Mouse (Mus musculus): ENCODE measurements around the gene Gpr1. TPM values are rescaled to one million over a fixed set of nuclear protein-coding genes. Genes with fewer than 3 reads are reported as not detected.
"Not testable (repeated sequence)": the region's sequence is repeated elsewhere in the genome, so short reads cannot be mapped to it uniquely, and the experiment has no call there.

The Gpr1 gene
- polyA plus RNA-seq, 1 experiment from 2014 or later: 0.35 TPM

DNA sequence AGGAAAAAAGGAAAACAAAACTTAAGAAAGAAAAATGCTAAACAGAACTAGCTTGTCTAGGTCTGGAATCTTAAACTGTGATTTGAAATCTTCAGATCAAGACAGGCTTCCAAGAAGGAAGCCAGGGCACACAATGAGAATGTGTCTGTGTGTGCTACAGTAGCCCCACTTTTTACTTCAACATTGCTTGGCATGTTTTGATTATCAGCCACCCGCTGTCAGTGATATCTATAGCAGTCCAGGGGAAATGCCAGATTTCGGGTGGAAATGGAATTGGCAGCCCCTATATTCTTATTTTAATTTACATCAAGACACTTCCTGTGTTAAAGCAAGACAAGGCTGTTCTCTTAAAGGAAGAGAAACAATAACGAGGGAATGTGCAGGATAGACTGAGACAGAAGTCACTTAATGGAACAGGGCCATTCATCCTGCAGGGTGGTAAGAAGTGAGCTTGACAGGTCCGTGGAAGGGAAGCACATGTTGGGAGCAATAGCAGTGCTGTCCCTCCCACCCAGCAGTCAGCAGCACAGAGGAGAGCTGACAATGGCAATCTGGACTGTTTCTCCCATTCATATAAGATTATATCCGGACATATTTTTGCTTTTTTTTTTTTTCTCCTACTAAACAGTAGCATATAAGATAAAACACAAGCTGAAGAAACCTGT lies 18.4 kb downstream of the Gpr1 start:
- WGBS: 67% methylated on average over 5 of the region's 5 CpGs
- Histone ChIP-seq H3K27ac (ENCODE audit: low read depth, low read length) (no peak overlapping the region), H3K4me1 (replicated peaks; ENCODE audit: control insufficient read depth, insufficient read depth, low read length) (no peaks in the 10 kb centered on the region), H3K9ac (ENCODE audit: low read length) (no peak overlapping the region), H3K27me3 (ENCODE audit: control insufficient read depth, insufficient read depth, low read length) (no peaks in the 10 kb centered on the region), H3K36me3 (ENCODE audit: control insufficient read depth, insufficient read depth, low read length) (no peaks in the 10 kb centered on the region), H3K4me2 (ENCODE audit: low read depth, low read length, severe bottlenecking) (no peak overlapping the region), H3K9me3 (ENCODE audit: control insufficient read depth, low read length) (no peaks in the 10 kb centered on the region), H3K4me3 (ENCODE audit: low read depth, low read length) (no peak overlapping the region)
- ATAC-seq (replicated peaks; ENCODE audit: low FRiP score) (no peak), DNase-seq (ENCODE audit: low spot score) (no peak)

DNA sequence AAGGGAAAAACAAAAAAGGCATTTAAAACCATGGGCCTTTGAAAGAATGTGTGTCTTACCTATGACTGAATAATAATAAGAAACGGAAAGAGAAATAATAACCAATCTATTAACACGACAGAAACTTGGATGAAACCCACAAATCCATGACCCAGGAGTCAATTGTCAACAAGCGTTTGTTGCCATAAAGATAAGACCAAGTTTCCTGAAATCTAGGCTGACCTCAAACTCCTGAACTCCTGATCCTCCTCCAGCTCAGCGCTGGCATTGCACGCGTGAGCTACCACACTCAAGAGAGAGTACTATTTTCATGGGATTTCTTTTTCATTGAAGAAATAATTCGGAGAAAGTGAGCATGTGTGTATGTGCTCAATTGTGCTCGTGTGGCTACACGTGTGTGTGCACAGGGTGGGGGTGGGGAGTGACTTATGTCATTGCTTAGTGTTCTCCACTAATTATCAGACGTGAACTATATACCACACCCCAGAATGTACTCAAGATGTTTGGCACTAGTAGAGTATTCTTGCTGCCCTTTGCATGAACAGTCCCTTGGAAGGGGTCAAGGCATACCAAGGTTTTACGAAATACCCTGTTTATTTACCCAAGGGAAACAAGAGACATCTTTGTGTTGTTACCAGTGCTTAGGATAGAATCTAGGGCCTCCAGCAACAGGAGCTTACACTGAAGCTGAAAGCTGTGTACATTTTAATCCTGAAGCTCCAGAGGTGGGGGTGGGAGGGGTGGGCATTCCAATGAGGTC lies 21.9 kb downstream of the Gpr1 start:
- no peak for ATAC-seq (replicated peaks; ENCODE audit: low FRiP score)
- no peak overlapping the region for H3K27ac ChIP-seq (ENCODE audit: low read depth, low read length)
- no peak overlapping the region for H3K9ac ChIP-seq (ENCODE audit: low read length)
- no peak overlapping the region for H3K4me2 ChIP-seq (ENCODE audit: low read depth, low read length, severe bottlenecking)
- no peaks in the 10 kb centered on the region for H3K4me1 ChIP-seq (replicated peaks; ENCODE audit: control insufficient read depth, insufficient read depth, low read length)
- 86% methylated on average over 11 of the region's 11 CpGs for WGBS
- no peaks in the 10 kb centered on the region for H3K36me3 ChIP-seq (ENCODE audit: control insufficient read depth, insufficient read depth, low read length)
- DNase-seq (ENCODE audit: low spot score): no peak
- H3K27me3 ChIP-seq (ENCODE audit: control insufficient read depth, insufficient read depth, low read length): no peaks in the 10 kb centered on the region
- H3K4me3 ChIP-seq (ENCODE audit: low read depth, low read length): no peak overlapping the region
- H3K9me3 ChIP-seq (ENCODE audit: control insufficient read depth, low read length): no peaks in the 10 kb centered on the region

DNA sequence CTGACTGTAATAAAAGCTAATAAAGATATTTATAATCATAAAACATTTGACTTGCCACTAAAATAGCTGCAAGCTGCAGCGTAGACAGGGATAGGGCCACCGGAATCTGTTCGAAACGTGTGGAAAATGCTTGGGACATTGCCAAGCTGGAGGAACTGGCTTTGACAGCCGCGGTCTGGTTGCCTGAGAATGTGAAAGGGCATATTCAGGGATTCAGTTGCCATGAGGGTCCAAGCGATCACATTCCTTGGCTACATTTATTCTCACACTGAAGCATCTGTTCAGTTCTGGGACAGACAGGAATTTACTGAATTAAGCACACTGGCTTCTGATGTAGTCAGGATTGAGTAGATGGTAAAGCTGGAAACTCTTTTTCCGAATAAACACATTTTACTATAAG lies 23.5 kb downstream of the Gpr1 start:
- ATAC-seq (replicated peaks; ENCODE audit: low FRiP score) (no peak), DNase-seq (ENCODE audit: low spot score) (no peak)
- no peak overlapping the region for H3K9ac ChIP-seq (ENCODE audit: low read length)
- H3K27me3 ChIP-seq (ENCODE audit: control insufficient read depth, insufficient read depth, low read length): no peaks in the 10 kb centered on the region
- H3K4me3 ChIP-seq (ENCODE audit: low read depth, low read length): no peak overlapping the region
- no peak overlapping the region for H3K4me2 ChIP-seq (ENCODE audit: low read depth, low read length, severe bottlenecking)
- H3K4me1 ChIP-seq (replicated peaks; ENCODE audit: control insufficient read depth, insufficient read depth, low read length): no peaks in the 10 kb centered on the region
- no peaks in the 10 kb centered on the region for H3K36me3 ChIP-seq (ENCODE audit: control insufficient read depth, insufficient read depth, low read length)
- WGBS: 94% methylated on average over 8 of the region's 8 CpGs
- no peak overlapping the region for H3K27ac ChIP-seq (ENCODE audit: low read depth, low read length)
- H3K9me3 ChIP-seq (ENCODE audit: control insufficient read depth, low read length): no peaks in the 10 kb centered on the region

DNA sequence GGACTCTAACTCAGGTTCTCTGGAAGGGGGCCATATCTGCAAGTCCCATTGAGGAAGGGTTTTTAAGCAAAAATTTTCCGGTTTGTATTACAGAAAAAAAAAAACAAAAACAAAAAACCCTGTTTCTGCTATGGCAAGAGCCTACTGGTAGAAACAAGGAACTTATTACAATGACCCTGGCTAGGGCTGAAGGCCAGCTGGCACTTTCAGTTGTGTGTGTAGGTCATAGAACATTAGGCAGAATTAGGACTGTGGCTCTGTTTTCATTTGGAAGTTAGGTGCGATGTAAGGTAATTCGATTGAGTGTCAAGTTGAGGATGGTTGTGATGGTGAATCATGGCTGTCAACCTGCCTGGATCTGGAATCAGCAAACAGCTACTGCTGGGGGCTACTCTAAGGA lies 25.8 kb downstream of the Gpr1 start:
- ATAC-seq (replicated peaks; ENCODE audit: low FRiP score) (no peak), DNase-seq (ENCODE audit: low spot score) (no peak)
- no peak overlapping the region for H3K9ac ChIP-seq (ENCODE audit: low read length)
- no peak overlapping the region for H3K4me3 ChIP-seq (ENCODE audit: low read depth, low read length)
- no peaks in the 10 kb centered on the region for H3K9me3 ChIP-seq (ENCODE audit: control insufficient read depth, low read length)
- H3K4me1 ChIP-seq (replicated peaks; ENCODE audit: control insufficient read depth, insufficient read depth, low read length): no peaks in the 10 kb centered on the region
- H3K27me3 ChIP-seq (ENCODE audit: control insufficient read depth, insufficient read depth, low read length): no peaks in the 10 kb centered on the region
- H3K36me3 ChIP-seq (ENCODE audit: control insufficient read depth, insufficient read depth, low read length): no peaks in the 10 kb centered on the region
- H3K4me2 ChIP-seq (ENCODE audit: low read depth, low read length, severe bottlenecking): no peak overlapping the region
- WGBS: 94% methylated on average over 3 of the region's 3 CpGs
- H3K27ac ChIP-seq (ENCODE audit: low read depth, low read length): no peak overlapping the region

DNA sequence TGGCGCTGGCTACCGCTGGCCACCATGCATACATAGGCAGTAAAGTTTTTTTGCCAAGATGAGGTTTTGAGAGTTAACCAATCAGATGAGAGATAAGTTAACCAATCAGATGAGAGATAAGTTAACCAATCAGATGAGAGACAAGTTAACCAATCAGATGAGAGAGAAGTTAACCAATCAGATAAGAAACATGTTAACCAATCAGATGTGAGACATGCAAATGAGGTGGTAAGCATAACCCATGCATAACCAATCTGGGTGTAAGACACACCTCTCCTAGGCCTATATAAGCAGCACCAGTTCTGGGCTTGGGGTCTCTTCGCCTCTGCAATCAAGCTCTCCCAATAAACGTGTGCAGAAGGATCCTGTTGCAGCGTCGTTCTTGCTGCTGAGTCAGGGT lies 28.9 kb downstream of the Gpr1 start:
- not testable (repeated sequence) for H3K4me3 ChIP-seq (ENCODE audit: low read depth, low read length); H3K9me3 ChIP-seq (ENCODE audit: control insufficient read depth, low read length); H3K36me3 ChIP-seq (ENCODE audit: control insufficient read depth, insufficient read depth, low read length); H3K27me3 ChIP-seq (ENCODE audit: control insufficient read depth, insufficient read depth, low read length); H3K4me2 ChIP-seq (ENCODE audit: low read depth, low read length, severe bottlenecking); DNase-seq (ENCODE audit: low spot score); H3K27ac ChIP-seq (ENCODE audit: low read depth, low read length); H3K4me1 ChIP-seq (replicated peaks; ENCODE audit: control insufficient read depth, insufficient read depth, low read length); H3K9ac ChIP-seq (ENCODE audit: low read length); ATAC-seq (replicated peaks; ENCODE audit: low FRiP score)
- WGBS: 98% methylated on average over 6 of the region's 6 CpGs

DNA sequence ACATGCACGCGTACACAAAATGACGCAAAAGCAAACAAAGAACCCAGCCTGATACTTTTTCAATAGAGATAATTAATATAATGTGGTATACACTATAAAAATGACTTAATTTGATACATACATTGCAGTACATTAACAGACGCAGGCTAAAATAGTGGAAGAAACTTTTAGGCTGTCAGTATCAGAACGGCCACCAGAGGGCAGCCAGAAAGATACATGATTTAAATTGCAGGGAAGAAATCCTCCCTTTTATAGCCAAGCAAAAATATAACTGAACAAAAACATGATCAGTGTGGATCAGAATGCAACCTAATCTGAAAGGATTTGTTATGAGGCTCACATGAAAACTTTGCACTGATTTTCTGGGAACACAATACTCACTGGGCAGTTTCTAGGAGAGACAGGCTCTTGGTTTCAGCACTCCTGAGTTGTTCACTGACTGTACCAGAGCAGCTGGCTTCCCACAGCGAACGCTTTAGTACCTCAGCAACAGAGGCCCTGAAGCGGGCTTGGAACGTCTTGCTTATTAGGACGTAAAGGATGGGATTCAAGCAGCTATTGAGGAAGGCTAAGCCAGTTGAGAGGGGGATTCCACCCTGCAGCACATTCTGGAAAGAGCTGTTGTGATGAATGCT lies 31.6 kb downstream of the Gpr1 start:
- ATAC-seq (replicated peaks; ENCODE audit: low FRiP score) (no peak), DNase-seq (ENCODE audit: low spot score) (peak; percentile 63)
- H3K9ac ChIP-seq (ENCODE audit: low read length): no peak overlapping the region
- peaks cover 5% of the 10 kb centered on the region for H3K4me1 ChIP-seq (replicated peaks; ENCODE audit: control insufficient read depth, insufficient read depth, low read length)
- WGBS: 63% methylated on average over 10 of the region's 10 CpGs
- no peak overlapping the region for H3K4me3 ChIP-seq (ENCODE audit: low read depth, low read length)
- no peak overlapping the region for H3K27ac ChIP-seq (ENCODE audit: low read depth, low read length)
- peaks cover 3% of the 10 kb centered on the region; the same call in 1 of the 2 replicates for H3K36me3 ChIP-seq (ENCODE audit: control insufficient read depth, insufficient read depth, low read length)
- no peaks in the 10 kb centered on the region for H3K27me3 ChIP-seq (ENCODE audit: control insufficient read depth, insufficient read depth, low read length)
- no peaks in the 10 kb centered on the region for H3K9me3 ChIP-seq (ENCODE audit: control insufficient read depth, low read length)
- H3K4me2 ChIP-seq (ENCODE audit: low read depth, low read length, severe bottlenecking): no peak overlapping the region

DNA sequence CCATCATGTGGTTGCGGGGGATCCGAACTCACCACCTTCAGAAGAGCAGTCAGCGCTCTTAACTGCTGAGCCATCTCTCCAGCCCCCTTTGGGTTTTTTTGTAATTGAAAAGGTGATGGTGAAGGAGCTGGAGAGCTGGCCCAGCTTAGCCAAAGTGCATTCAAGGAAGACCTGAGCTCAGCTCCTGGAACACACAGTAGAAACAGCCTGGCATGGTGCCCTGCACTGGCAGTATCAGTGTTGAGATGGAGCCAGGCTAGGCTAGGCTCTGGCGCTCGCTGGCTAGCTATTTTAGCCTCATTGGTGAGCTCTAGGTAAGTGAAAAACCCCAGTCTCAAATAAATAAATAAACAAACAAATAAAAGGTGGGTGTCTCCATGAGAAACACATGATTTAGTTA lies 32.1 kb downstream of the Gpr1 start:
- no peak overlapping the region for H3K9ac ChIP-seq (ENCODE audit: low read length)
- no peak overlapping the region for H3K4me3 ChIP-seq (ENCODE audit: low read depth, low read length)
- H3K4me2 ChIP-seq (ENCODE audit: low read depth, low read length, severe bottlenecking): no peak overlapping the region
- peaks cover 8% of the 10 kb centered on the region for H3K4me1 ChIP-seq (replicated peaks; ENCODE audit: control insufficient read depth, insufficient read depth, low read length)
- peaks cover 3% of the 10 kb centered on the region; the same call in 1 of the 2 replicates for H3K36me3 ChIP-seq (ENCODE audit: control insufficient read depth, insufficient read depth, low read length)
- DNase-seq (ENCODE audit: low spot score) (no peak), ATAC-seq (replicated peaks; ENCODE audit: low FRiP score) (no peak)
- no peaks in the 10 kb centered on the region for H3K9me3 ChIP-seq (ENCODE audit: control insufficient read depth, low read length)
- H3K27me3 ChIP-seq (ENCODE audit: control insufficient read depth, insufficient read depth, low read length): no peaks in the 10 kb centered on the region
- no peak overlapping the region for H3K27ac ChIP-seq (ENCODE audit: low read depth, low read length)
- WGBS: 86% methylated on average over 5 of the region's 5 CpGs

DNA sequence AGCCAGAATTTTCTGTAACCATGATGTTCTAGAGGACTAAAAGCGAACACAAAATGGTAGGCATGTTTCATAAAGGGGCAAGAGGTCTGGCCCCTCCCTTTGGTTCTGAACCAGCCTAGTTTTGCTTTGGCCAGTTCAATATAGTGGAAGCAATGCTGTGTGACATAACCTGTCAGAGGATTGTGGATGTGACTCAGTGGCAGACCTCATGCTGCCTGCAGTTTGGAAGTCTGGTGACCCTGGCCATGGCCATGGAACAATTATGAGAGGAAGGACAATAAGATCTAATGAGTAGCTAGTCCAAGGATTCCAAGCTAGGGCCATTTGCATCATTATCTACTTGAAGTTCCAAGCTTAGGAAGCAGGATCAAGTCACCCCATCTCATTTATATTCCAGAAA lies 32.9 kb downstream of the Gpr1 start:
- no peaks in the 10 kb centered on the region for H3K27me3 ChIP-seq (ENCODE audit: control insufficient read depth, insufficient read depth, low read length)
- ATAC-seq (replicated peaks; ENCODE audit: low FRiP score) (peak; percentile 19; the same call in 1 of the 2 replicates), DNase-seq (ENCODE audit: low spot score) (no peak)
- H3K9me3 ChIP-seq (ENCODE audit: control insufficient read depth, low read length): no peaks in the 10 kb centered on the region
- peaks cover 8% of the 10 kb centered on the region for H3K4me1 ChIP-seq (replicated peaks; ENCODE audit: control insufficient read depth, insufficient read depth, low read length)
- H3K36me3 ChIP-seq (ENCODE audit: control insufficient read depth, insufficient read depth, low read length): peaks cover 3% of the 10 kb centered on the region; the same call in 1 of the 2 replicates
- H3K4me2 ChIP-seq (ENCODE audit: low read depth, low read length, severe bottlenecking): no peak overlapping the region
- H3K9ac ChIP-seq (ENCODE audit: low read length): no peak overlapping the region
- WGBS: 97% methylated on average over 1 of the region's 1 CpGs
- no peak overlapping the region for H3K27ac ChIP-seq (ENCODE audit: low read depth, low read length)
- no peak overlapping the region for H3K4me3 ChIP-seq (ENCODE audit: low read depth, low read length)
